Mouse (Mus musculus) B cell, adult 2 months (primary cell): ENCODE results near the gene Efhd1.

Source experiments
- DNase-seq, 2 experiments: peaks; one replicate each; pipeline ENCODE4 v3.0.0; 2022

The Efhd1 gene

GRCm38 (mm10) chr1:87264134-87265006 lies at the start of gene Efhd1:
Gene Efhd1 (plus strand): TSS chr1:87264363.
- DNase-seq = peak; percentile 23 to 32

- DNase-seq = peak; percentile 12 to 16
Observed at GRCm38 (mm10) chr1:87214748-87215147, 49.4 kb upstream of the Efhd1 start.

DNA sequence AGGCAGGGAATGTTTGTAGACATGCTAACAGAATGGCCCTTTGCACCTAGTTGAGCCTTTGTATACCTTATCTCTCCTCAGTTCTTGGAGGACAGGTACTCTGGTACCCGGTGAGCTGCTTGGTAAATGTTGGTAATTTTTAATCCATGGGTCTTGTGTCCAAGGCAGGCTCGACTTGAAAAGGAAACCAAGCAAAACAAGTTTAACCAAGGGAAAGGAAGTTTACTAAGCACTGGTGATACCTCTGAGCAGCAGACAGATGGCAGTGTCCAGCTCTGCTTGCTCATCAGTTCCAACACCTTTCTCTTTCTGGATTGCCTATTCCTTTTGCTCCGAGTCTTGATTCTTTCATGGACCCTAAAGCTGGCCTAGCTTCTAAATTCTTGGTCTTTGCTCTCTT lies 46.2 kb upstream of the Efhd1 start:
- peak; percentile 18 to 19 for DNase-seq

- no peak for DNase-seq
Observed at GRCm38 (mm10) chr1:87225739-87226138, 38.4 kb upstream of the Efhd1 start.

DNA sequence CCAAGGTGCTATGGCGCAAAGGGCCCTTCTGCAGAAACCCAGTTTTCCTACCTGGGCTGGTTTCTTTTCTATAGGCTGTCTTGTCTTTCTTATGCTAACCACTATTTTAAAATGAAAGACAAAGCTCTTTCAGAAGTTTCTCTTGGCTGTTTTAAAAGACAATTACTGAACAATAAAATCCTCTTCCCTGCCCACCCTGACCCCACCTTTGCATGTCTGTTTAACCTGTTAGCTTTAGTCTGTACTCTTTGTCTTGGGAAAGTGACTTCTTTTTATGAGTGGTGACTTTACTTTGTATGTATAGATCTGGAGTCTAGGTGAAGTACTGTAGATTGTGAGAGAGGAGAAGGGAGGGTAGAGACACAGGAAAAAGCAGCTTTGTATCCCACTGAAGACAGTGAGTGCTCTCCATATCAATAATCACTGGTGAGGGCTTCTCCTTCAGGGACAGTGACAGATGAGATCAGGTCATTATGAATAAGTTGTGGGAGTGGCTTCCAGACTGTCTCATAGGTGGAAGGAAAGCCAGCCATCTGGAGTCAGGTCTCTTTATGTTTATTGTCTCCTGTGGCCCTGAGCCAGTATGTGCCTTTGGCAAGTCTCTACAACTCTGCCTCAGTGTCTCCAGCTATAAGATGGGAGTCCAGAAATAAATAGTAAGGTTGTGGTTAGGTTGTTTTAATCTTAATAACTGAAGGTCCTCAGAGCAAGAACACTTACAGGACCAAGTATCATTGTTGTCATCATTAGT lies 37.6 kb upstream of the Efhd1 start:
- no peak for DNase-seq

DNA sequence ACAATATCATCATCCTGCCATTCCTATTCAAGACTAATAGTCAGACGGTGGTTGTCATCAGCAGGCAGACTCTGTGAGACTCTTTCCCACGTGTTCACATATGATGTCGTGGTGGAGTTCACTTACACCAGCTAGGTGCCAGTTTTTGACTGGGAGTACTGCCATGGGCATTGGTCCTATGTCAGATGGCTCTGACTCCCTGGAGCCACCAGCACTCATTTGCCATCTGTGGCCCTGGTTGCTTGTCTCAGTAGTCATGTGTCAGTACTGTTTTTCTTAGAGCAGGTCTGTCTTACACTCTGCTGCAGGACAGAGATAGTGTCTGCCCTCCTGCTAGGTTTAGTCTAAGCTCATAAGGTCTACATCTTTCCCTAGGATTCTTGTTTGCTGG lies 37.0 kb upstream of the Efhd1 start:
- DNase-seq = no peak

DNA sequence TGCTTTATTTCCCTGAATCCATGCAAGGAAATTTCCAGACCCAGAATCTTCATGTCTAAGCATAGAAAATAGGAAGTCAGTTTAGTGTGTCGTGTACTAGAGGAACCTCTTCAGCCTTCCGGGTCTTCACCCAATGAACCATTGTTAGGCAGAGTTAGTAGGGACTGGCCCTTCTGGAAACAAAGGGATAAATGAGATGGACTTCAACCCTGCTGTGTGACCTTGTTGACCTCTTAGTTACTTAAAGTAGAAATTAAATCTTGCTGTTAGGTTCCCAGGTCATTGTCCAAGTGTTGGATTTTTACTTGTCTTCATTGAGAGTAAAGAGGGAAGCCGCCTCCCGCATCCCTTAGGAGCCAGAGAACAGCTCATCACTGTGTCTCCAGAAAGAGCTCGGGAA lies 33.6 kb upstream of the Efhd1 start:
- DNase-seq = no peak

DNA sequence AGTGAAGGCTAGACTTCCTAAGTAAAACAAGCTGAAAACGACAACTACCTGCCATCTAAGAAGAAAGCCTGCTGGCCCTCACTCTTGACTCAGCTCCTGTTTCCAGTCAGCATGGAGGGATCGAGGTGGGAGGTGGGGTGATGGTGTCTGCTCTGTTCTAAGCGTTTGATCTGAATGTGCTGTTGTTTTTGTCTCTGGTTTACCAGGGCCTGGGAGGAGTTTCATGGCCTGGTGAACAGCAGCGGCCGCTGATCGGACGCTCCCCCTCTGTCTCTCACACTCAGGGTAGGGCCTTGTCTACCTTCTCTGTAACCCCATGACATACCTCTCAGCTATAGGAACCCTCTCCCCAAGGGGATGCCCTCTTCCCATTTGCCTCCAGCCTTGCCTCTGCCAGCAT lies 32.0 kb upstream of the Efhd1 start:
- no peak for DNase-seq

DNA sequence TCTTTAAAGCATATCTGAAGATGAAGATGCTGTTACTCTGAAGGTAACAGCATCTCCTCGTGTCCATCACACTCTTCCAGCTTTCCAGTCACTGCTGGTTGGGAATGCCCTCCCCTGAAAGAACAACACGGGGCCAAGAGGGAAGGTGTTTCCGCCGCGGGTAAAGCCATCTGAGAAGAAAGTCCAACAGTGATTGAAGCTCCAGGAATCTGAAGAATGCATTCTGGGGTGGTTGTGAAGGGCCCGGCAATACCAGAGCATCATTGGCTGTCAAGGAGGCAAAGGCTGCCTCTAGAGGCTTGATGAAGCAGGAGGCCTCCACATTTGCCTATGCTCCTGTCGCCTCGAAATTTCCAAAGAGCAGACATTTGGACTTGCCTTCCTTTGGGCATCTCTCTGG lies 25.1 kb upstream of the Efhd1 start:
- no peak for DNase-seq

DNA sequence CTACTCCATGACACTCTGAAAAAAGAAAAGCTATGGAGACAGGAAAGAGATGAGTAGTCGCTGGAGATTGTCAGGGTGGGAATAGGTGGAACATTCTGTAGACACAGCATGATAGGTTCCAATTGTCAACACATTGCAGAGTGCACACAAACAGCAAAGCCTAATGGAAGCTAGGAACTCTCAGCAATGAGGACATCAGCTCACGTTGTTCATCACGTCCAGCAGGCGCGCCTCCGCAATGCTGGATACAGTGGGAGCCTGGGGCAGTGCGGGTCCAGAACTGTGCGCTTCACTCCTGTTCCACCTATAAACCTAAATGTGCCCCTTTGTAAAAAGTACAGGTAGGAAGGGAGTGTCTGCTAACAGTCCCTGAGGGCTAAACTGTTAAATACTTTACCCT lies 21.1 kb upstream of the Efhd1 start:
- DNase-seq = no peak

DNA sequence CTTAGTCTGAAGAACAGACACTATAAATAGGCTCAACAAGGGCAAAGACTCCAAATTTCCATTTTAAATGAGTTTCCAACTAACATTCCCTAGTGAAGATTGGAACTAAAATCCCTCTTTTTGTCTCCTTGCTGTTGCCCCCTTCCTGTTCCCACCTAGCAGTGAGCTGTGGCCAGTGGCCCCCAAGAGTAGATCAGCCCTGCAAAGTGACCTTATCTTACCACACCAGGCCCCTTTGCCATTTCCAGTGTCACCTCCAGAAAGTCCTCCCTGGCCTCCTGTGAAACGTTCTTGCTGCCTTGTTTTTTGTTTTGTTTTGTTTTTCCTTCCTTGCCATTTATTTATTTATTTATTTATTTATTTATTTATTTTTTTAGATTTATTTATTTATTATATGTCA lies 18.7 kb upstream of the Efhd1 start:
- no peak for DNase-seq

DNA sequence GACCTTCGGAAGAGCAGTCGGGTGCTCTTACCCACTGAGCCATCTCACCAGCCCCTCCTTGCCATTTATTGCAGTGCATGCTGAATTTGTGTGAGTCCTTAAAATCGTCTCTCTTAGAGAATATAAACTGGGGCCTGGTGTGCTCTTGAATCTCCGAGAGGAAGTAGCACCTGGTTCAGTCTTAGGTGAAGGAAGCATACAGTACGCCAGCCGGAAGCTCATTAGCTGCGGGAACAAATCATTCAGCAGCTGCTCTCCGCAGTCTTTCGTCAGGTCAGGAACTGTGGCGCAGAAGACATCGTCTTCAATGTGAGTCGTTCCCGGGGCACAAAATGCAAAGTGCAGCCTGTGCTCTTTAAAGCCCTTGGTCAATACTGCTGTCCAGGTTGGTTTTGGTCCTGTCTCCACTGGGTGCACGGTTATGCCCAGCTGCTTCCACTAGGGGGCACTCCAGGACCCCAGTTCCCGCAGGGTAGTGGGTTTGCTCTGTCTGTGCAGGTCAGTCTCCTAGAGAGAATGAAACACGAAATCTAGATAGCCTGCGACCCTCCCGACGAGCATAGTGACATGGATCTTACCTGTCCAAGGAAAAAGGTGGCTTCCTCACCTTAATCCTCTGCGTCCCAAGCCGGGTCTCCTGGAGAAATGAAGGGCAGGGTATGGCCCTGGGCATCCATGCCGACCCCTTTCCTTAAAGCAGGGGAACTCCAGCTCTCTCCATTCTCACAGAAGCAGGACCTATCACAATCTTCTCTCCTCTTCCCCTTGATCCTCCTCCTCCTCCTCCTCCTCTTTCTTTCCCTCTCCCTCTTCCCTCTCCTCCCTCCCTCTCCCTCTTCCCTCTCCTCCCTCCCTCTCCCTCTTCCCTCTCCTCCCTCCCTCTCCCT lies 18.0 kb upstream of the Efhd1 start:
- DNase-seq = peak; percentile 84

GRCm38 (mm10) chr1:87252040-87252609 lies 12.0 kb upstream of the Efhd1 start:
- DNase-seq = no peak

DNA sequence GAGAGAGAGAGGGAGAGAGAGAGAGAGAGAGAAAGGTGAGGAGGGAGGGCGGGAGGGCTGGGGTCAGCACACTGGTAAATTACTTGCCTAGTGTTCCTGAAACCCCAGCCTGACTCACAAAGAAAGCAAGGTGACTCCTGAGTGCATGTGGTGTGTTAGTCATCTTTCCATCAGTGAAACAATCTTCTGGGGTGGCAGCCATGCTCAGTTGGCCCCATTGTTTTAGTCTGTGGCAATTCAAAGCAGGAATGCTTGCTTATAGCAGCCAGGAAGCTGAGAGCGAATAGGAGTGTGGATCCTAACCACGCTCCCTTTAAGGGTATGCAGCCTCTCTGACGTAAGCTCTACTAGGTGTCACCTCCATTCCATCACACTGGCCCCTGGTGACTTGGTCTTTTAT lies 9.0 kb upstream of the Efhd1 start:
- no peak for DNase-seq

GRCm38 (mm10) chr1:87257691-87258090 lies 6.5 kb upstream of the Efhd1 start:
- DNase-seq = no peak

GRCm38 (mm10) chr1:87258484-87258883 lies 5.7 kb upstream of the Efhd1 start:
- no peak for DNase-seq

- DNase-seq = no peak
Observed at GRCm38 (mm10) chr1:87259316-87259715, 4.8 kb upstream of the Efhd1 start.

GRCm38 (mm10) chr1:87263257-87263656 lies 906 bp upstream of the Efhd1 start:
- no peak for DNase-seq

DNA sequence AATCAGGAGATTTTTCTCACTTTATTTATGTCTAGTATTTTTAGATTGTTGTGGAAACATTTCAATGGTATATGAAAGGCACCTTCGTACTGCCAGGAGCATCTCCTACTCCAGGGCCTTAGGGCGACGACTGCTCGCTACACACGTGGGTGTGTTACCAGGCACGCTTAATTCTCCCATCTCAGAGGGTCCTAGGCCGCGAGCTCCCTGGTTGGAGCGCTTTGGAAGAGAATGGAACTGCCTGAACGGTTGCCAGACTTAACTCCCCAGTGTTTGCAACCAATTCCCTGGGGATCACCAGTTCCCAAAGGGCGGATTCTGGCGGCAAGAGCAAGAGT lies 398 bp upstream of the Efhd1 start:
- peak in 1 of 2 experiments; percentile 4 for DNase-seq

GRCm38 (mm10) chr1:87265200-87265599 lies 1.0 kb downstream of the Efhd1 start:
- peak; percentile 16 to 22 for DNase-seq

DNA sequence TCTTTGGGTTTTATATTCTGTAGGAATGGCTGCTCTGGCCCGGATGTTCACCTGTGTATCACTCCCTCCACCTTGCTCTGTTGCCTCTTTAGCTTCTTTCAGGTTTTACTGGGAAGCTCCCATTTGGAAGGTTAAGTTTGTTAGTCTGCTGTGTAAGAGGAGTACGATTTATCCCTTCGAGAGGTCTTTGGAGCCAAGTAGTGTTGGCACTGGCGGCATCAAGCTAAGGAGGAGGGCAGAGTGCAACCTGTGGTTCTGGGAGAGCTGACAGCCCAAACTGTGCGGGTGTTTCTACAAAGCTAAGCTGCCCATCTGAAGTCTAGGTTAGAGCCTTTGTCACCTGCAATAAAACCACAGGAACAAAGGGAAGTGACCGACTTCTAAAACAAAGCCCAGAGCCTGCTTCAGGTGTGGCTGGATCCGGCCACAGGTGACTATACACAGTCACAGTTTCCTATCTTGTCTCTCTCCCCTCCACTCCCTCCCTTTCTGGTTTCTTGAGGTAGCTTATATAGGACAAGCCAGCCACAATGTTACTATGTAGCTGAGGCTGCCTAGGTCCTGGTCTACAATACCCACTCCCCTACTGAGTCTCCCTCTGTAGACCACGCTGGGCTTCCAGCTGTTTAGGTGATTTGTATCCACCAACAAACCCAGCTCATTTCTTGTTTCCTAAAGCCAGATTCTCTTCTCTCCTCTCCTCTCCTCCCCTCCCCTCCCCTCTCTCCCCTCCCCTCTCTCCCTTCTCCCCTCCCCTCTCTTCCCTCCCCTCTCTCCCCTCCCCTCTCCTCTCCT lies 2.3 kb downstream of the Efhd1 start:
- no peak for DNase-seq

DNA sequence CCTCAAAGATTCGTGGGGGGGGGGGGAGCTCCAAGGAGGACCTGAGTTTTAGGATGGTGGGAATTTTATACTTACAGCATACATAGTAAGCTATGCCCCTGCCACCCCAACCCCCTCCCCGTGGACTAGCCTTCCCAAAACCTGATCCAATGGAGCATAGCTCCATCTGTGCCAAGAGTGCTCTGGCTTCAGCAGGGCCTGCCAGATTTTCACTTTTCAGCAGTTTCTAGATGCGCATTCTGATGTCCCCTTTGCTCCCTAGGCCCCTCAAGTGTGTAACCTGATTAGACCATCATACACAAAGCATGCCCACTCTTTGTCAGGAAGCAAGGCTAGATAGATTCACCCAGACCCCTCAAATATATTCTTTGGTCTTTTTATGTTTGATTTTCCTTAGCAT lies 6.0 kb downstream of the Efhd1 start:
- no peak for DNase-seq
